Mouse (Mus musculus) right cerebral cortex, adult 18-20 months (tissue): ENCODE results near the gene Gps1.
"Not testable (repeated sequence)": the region's sequence is repeated elsewhere in the genome, so short reads cannot be mapped to it uniquely, and the experiment has no call there.

Experiments
- DNase-seq: peaks from one replicate; pipeline ENCODE4 v3.0.0; 2022; ENCODE audit warnings: mixed read lengths

The Gps1 gene

DNA sequence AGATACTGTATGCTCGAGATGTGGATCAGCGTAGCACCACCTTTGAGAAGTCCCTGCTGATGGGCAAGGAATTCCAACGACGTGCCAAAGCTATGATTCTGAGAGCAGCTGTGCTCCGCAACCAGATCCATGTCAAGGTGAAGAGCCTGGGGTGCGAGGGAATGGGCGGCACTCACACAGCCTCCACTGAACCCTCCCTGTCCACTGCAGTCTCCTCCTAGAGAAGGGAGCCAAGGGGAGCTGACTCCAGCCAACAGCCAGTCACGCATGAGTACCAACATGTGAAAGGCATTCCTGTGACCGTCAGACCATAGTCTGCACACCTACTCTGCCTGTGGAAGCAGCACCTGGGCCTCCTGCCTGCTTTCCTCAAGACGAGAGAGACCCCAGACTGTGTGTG is 4.4 kb downstream of the Gps1 start:
- DNase-seq: not testable (repeated sequence)

DNA sequence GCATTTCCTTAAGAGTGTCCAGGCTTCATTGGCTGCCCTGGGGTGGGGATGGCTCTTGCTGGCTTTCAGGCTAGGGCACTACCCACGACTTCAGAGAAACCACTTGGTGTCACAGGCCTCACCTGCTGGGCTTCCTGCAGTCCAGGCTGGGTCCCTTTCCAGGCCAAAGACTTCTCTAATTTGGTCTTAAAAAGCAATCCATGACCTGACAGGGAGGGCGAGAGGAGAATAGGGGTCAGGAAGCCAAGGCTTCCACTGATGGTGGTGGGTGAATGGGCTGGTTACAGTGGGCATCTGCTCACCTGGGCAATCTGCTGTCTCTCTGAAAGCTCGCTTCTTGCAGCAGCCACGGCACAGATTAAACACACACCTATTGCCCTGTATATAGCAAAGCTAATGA is 5.3 kb downstream of the Gps1 start:
- DNase-seq: no peak

DNA sequence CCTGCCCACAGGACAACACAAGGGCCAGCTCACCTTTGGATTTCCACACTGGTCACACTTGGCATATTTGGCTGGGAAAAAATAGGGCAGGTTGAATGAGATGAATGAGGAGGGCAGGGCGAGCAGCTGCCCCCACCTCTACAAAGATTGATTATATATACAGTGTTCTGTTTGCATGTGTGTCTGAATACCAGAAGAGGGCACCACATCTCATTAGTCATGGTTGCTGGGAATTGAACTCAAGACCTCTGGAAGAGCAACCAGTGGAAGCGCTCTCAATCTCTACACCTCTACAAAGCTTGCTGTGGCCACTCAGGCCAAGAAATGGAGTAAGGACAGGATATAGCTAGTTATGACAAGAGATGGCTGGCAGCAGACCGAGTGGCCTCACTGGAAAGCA is 5.7 kb downstream of the Gps1 start:
- no peak for DNase-seq

DNA sequence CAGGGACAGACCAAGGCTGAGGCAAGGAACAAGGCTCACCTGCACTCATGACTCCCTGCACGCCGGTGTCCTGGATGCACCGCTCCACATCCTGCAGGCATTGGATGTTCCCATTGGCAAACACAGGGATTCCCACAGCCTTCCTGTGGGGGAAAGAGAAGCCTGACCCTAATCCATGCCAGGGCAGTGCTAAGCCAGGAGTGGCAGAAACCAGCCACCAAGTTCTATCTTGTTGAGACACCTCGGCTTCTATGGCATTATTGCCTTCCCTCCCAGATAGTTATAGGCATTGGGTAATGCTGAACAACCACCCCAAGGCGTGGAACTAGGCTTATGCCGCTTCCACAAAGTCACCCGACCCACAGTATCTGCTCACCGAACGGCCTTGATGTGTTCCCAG is 8.6 kb downstream of the Gps1 start:
- DNase-seq: no peak

DNA sequence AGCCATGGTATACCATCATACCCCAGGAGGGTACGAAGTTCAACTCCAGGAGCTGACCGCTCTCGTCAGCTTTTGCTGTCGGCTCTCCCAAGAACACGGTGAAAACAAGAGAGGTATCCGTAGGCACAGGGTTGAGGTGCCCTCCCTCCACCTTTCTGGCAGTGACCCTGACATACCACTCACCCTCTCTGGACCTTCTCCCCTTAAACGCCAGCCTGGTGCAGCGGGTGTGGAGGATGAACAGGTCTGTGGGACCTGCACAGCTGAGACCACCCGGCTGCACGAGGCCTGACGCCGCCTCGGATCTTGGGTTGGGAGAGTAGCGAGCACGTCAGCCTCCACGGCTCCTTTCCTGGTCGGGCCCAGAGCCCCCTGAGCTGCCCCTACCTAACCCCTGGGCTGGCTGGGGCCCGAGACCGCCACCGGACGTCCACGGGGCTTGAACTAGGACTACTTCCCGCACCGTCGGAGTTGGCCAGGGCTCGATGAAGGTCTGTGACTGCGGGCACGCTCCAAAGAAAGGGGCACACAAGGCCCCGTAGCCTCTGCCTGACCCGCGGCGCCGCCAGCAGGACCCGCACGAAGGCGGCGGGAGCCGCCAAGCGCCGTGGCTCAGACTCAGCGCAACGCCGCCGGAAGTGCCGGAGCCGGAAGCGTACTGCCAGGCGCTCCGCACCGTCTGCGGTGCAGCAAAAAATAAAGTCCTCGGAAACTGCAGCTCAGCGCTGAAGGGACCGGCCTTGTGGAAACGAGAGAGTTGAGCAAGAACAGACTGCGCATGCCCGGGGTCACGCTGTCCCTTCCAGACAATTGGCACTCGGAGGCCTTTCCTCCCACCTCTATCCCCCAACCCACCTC is 11.9 kb downstream of the Gps1 start, which contains the start of gene Dus1l:
Gene Dus1l (minus strand): TSS at position 648 of the 858 bp plus-strand sequence.
- DNase-seq: peak; percentile 96

DNA sequence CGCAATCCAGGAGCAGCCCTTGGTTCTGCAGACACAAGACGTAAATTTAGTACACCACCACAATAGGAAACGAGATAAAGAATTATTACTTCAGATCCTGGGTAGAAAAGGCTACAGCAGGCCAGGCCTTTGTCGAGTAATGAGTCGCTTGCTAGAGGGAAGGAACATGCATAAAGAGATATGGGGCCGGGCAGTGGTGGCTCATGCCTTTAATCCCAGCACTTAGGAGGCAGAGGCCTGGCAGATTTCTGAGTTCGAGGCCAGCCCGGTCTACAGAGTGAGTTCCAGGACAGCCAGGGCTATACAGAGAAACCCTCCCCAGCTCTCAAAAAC is 12.5 kb downstream of the Gps1 start:
- DNase-seq: no peak

DNA sequence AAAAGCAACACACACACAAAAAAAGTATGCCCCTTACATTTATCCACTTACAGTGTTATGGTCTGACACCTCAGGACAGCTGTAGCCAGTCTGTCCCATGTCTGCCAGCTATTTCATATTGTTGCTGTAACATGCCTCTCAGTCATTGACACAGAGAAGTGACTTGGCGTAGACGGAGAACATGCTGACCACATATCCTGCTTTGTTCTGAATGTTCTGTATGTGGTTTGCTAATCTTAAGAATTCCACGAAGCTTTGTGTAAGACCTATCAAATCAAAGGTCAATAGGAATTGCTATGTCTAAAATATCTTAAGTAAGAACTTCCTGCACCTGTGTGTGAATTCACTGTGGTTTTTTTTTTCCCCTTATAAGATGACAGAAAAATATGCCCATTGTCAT is 14.2 kb downstream of the Gps1 start:
- DNase-seq: no peak

DNA sequence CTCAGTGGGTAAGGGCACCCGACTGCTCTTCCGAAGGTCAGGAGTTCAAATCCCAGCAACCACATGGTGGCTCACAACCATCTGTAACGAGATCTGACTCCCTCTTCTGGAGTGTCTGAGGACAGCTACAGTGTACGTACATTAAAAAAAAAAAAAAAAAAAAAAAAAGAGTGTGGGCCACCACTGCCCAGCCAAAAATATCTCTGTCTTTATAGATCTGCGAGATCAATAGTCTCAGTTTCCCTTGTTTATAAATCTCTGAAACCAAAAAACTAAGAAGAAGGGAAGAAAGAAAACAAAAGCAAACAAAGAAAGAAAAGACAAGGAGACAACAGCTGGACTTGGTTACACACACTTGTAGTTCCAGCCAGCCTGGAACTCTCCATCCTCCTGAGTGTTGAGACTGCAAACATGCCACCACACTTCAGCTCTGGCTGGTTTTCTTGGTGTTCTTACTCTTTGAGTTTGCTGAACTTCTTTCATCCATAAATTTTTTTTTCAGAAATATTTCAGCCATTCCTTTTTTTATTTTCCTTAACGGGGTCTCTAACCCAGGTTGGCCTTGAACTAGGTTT is 15.3 kb downstream of the Gps1 start:
- no peak for DNase-seq

DNA sequence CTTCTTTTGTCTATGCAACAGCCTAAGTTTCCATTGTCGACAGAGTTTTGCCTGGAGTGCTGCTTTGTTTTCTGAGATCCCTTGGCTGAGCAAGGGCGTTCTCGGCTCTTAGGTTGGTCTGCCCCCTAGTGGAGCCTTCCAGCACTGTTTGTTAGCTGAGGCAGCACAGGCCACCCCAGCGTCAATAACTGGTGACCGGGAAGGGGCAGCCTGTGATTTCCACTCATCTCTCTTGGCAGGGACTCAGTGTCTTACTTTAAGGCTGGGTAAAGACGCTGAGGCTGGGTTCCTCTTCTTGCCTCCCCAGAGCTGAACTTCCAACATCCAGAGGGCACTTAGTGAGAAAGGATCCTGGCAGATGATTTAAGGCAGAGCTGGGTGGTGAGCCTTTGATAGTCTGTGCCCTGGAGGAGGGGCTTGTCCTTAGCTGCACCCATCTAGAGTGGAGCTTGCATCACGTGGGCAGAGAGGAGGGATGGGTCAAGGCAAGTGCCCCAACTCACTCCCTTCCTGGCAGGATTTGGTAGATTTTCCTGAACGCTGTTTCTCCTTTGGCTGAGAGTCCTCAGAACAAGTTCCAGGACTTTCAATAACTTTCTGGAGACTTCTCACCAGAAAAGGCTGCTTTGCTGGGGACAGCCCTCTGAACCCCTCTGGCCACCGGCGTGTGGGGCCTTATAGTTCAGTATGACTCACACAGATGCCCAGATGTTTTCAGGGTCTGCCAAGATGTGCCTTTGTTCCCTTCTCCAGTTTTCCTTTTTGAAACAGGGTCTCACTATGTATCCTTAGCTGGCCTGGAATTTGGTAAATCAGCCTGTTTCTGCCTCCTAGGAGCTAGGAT is 16.2 kb downstream of the Gps1 start:
- DNase-seq: peak; percentile 75

DNA sequence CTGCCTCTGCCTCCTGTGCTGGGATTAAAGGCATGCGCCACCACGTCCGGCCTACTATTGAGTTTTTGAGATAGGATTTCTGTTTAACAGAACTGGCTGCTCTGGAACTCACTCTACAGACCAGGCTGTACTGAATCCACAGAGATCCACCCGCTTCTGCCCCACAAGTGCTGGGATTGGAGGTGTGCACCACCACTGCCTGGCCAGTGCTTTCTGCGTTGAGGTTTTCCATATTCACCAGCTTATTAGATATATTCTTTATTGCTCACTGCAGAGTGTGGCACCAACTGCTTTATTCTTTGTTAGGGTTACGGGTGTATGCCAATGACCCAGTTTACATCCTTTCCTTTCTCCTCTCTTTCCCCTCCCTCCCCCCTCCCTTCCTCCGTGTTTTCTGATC is 20.2 kb downstream of the Gps1 start:
- no peak for DNase-seq

DNA sequence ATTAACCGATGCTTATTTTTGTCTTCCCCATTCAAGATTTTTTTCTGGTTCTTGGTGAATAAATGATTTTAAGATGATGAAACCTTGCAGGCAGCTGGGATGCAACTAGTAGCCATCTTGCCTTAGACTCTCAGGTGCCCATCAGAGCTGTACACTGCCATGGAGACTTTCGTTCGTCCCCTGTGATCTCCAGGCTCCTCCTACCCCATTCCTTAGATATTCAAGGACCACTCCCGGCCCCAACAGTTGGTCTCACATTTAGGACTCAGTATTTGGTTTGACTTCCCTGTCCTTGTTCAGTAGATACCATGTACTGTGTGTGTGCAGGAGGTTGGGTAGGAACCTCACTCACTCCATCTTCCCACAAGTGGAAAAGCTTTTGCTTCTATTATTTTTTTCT is 20.7 kb downstream of the Gps1 start:
- DNase-seq: no peak

DNA sequence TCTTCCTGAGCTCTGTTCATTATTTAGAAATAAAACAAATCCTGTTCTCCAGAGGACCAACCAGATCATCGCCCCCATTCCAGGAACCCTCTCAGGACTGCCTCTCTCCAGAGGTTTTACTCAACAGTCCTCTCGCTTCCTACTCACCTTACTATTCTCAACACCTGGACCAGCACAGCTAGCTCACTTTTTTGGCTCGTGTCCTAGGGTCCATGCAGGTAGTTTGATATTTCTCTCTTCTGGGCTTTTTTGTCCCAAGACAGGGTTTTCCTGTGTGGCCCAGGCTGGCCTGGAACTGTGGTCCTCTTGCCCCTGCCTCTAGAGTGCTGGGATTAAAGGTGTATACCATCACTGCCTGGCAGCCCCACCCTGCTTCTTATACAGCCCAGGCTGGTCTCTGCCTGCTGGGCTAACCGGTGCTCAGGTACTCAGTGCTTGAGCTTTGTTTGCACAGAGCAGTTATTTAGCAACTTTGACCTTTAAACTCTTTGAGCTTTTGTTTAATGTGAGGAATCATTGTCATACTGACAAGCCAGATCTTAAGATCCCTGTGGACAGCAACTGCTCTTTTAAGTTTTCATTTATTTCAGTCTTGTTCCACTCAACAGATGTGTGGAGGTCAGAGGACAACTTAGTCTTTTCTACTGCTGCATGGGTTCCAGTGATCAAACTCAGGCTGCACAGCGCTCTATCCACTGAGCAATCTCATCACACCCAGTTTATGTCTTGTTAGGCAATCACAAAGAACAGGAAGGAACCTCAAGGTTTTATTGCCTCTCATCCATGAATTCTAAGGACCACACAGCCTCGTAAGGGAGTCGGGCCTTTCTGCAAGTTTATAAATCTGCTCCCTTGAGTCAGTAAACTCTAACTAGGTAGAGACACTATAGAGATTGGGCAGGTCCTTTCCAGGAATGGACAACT is 21.6 kb downstream of the Gps1 start:
- no peak for DNase-seq

DNA sequence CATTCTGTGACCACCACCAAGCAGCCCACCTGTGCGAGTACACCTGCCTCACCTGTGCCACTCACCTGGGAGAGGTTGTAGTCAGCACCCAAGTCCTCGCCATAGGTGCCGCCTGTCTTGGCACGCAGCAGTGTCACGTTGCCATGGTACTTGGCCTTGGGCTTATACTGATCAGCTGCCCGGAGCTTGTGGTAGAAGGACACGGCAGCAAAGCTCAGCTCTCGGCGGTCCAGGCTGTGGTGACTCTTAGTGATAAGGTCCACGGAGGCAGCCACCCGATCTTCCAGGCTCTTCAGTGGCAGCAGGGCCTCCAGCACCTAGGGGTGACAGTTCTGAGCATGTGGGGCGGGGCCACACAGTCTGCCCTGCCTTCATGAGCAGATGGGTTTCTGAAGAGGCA is 23.9 kb downstream of the Gps1 start:
- no peak for DNase-seq

DNA sequence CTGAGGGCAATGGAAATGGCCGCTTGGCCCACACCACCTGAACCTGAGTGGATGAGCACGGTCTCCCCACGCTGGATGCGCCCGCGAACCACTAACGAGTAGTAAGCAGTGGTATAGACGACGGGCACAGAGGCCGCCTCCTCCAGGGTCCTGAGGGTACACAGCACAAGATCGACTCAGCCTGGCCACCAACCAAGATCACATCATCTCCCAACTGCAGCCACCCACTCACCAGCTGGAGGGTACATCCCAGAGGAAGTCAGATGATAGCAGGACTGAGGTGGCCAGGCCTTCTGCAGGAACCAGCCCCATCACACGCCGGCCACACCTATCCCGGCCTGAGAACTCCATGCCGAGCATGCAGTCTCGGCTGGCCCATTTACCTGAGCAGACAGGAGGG is 28.0 kb downstream of the Gps1 start:
- DNase-seq: peak; percentile 48

DNA sequence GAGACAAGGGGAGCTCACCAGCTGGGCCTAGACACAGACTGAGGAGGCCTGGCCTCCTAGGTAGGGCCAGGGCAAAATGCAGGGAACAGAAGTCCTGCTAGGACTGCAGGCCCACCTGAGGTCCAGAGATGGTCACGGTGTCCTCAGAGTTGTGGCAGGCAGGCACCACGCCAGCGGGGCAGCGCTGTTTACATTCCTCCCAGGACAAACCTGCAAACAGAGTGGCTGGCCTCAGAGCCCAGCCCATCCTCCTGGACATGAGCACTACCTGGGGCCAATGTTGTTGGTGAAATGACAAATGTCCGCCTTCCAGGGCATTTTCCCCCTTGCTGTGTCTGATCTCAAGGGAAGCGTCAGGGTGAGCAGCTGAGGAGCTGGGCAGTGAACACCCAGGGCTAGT is 33.3 kb downstream of the Gps1 start:
- no peak for DNase-seq

DNA sequence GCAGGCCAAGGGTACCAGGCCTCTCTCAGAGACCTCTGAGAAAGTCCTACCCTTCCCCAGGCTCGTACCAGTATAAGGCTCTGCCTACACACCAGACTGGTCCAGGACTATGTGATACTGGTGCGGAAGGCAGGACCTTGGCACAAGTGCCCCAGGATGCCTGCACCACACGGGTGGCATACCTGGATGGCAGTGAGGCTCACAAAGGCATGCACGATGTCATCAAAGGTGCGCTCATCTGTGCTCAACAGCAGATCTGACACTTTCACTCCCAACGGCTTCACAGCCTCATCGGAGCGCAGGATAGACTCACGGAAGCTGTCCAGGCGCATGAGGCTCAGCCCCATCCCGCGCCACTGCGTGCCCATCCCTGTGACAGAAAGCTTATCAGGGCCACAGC is 34.2 kb downstream of the Gps1 start:
- DNase-seq: no peak

DNA sequence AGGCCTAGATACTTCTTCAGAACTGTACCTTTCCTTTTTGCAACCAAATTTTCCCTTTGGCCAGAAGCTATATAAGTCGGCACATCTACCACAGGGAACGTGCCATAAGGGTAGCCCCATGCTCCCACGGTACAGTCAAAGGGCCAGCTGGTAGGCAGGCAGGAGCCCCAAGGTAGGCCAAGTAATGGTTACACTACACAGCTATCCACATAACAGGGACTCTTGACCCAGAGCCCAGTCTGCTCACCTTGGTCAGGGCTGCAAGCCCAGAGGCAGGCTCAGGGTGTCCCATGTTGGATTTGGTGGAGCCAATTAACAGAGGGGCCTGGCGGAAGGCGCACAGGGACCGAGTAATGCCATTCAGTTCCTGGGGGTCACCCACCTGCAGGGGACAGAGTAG is 35.5 kb downstream of the Gps1 start:
- no peak for DNase-seq

DNA sequence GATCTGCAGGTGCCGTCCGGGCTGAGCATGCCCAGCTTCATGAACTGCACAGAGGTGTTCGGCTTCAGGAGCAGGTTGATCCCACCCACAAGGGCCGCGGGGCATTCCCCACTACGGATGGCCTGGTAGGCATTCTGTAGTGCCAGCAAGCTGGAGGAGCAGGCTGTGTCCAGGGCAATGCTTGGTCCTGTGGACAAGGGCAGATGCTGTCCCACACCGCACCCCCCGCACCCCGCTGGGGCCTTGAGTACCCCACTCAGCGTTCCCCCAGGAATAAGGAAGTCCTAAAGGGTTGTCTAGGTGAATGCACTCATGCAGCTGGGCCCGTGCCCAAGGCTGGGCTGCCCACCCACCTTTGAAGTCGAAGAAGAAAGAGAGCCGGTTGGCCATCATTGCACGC is 36.5 kb downstream of the Gps1 start:
- DNase-seq: no peak

DNA sequence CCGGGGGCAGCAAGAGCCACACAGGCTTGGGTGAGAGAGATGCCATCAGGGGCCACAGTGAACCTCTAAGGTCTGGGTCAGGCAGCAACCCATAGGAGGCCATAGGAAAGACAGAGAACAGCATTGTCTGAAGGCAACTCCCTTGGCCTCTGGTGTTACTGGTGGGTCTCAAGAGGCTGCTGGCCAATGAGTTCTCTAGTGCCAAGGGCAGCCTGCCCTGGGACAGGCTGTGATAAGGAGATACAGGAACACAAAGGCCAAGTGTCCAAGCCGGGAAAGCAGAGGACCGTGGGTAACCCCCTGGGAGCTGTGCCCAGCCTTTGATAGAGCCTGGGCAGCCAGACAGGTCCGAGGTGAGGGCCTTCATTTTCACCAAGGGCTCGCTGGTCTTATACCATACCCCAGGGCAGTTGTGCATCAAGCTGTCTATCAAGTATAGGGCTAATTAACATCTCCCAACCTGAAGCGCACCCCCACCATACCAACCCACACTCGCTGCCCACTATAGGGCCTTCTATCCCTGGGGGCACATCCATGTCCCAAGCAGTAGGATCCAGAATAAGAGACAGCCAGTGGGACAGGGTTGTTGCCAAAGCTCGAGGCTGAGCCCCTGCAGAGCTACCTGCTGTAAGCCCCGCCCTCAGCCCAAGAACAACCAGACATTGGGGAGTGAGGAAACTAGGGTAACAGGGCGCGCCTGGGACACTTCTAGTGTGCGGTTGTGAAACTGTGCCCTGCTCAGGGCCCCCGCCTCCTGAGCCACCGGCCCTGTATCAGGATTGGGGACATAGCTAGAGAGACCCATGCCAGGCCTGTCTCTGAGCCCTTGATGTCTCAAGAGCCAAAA is 37.2 kb downstream of the Gps1 start:
- peak; percentile 30 for DNase-seq

DNA sequence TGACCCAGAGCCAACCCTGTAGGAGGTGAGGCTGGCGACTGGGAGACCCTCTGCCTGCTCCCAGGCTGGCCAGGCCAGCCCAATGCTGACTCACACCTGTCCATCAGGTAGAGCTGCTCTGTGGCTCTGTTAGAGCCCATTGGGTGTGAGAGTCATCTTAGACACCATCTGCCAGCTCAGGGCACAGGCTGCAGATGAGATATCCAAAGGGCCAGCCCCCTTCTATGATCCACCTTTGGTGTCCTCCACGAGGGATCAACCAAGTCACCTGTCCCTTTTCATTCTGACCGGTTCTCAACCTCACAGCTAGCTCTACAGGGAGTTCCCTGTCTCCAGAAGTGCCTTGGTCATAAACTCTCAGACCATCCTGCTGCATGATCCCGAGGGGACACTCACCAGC is 38.2 kb downstream of the Gps1 start:
- DNase-seq: no peak

DNA sequence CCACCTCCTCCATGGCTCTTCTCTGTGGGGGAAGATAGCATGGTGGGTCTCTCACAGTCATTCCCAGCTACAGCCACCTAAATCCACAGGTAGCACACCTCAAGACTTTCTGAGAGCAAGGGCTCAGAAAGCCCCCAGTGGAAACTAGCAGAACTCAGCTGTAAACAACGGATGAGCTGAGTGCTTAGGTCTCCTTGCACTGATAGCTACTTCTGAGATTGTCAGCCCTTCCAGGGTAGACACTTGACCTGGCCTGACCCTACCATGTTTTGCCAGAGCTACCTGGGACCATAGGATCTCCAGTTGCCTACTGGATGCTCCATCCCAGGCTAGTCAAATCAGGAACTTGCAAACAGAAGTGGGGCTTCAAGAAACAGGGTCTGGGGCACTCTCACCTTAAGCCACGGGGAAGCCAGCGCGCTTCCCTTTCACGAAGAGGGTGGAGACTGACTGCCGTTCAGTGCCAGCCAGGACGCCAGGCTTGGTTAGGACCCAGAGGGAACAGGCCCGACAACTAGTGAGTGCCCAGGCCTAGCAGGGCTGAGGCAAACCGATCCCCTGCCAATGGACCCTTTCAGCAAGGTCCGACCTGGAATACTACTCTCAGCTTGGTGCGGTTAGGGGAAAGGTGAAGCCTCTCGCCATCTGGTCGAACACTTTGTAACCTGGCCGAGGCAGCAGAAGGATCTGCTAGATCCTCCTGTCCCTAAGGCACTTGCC is 38.9 kb downstream of the Gps1 start:
- DNase-seq: no peak
